16 mouse cellular contexts compared by ENCODE assay signal in genomic region chr5:69088912-69089311, GRCm38 (mm10).
"Had no signal": no experiment of that assay in that cellular context is flagged by ENCODE, and none has a peak within 500 bp of the region (broad histone marks: within the 10 kb centered on the region; RNA-seq: fewer than 3 reads in every experiment).

No protein-coding gene starts in this region.

- H3K36me3 ChIP-seq: kidney, embryonic 15.5 days; limb, embryonic 15.5 days; liver, embryonic 12.5 days; lung, embryonic 15.5 days; midbrain, embryonic 12.5 days; neural tube, embryonic 12.5 days; stomach, embryonic 15.5 days had no signal

- DNase-seq: kidney, adult 2 months; kidney, postnatal 14 days; layer of hippocampus, adult 9-11 months; layer of hippocampus, postnatal 36 days; lung, postnatal 14 days; right cerebral cortex, postnatal 14 days; thymus, postnatal 36 days had no signal

- H3K4me2 ChIP-seq: kidney, embryonic 15.5 days; limb, embryonic 15.5 days; liver, embryonic 12.5 days; lung, embryonic 15.5 days; midbrain, embryonic 12.5 days; neural tube, embryonic 12.5 days; stomach, embryonic 15.5 days had no signal

- H3K27me3 ChIP-seq: kidney, embryonic 15.5 days; limb, embryonic 15.5 days; liver, embryonic 12.5 days; lung, embryonic 15.5 days; megakaryocyte, embryonic 14.5 days; midbrain, embryonic 12.5 days; neural tube, embryonic 12.5 days; stomach, embryonic 15.5 days had no signal

- H3K4me3 ChIP-seq: kidney, embryonic 15.5 days; limb, embryonic 15.5 days; liver, embryonic 12.5 days; lung, embryonic 15.5 days; megakaryocyte, embryonic 14.5 days; midbrain, embryonic 12.5 days; neural tube, embryonic 12.5 days; stomach, embryonic 15.5 days had no signal

- H3K9ac ChIP-seq: kidney, embryonic 15.5 days; limb, embryonic 15.5 days; liver, embryonic 12.5 days; lung, embryonic 15.5 days; midbrain, embryonic 12.5 days; neural tube, embryonic 12.5 days; stomach, embryonic 15.5 days had no signal

- H3K9me3 ChIP-seq: kidney, embryonic 15.5 days; limb, embryonic 15.5 days; liver, embryonic 12.5 days; lung, embryonic 15.5 days; midbrain, embryonic 12.5 days; neural tube, embryonic 12.5 days; stomach, embryonic 15.5 days had no signal

- H3K27ac ChIP-seq: kidney, embryonic 15.5 days; limb, embryonic 15.5 days; liver, embryonic 12.5 days; lung, embryonic 15.5 days; macrophage; midbrain, embryonic 12.5 days; neural tube, embryonic 12.5 days; stomach, embryonic 15.5 days had no signal

- ATAC-seq: liver, embryonic 12.5 days had no signal

- H3K4me1 ChIP-seq: kidney, embryonic 15.5 days; limb, embryonic 15.5 days; liver, embryonic 12.5 days; lung, embryonic 15.5 days; megakaryocyte, embryonic 14.5 days; midbrain, embryonic 12.5 days; neural tube, embryonic 12.5 days; stomach, embryonic 15.5 days had no signal
